Mouse (Mus musculus) heart, adult 2 months (tissue): ENCODE measurements around the gene Atp5mpl. TPM values are rescaled to one million over a fixed set of nuclear protein-coding genes. Genes with fewer than 3 reads are reported as not detected.

Experiments
- DNase-seq, 2 experiments: peaks; one replicate each; pipeline ENCODE4 v3.0.0; 2021
- H3K27ac ChIP-seq: fragments of 200-600 bp; 2 replicates; pipeline ENCODE4 v1.8.1; 2022
- H3K27me3 ChIP-seq: fragments of 200-500 bp; 2 replicates; pipeline ENCODE4 v1.6.1; 2012; ENCODE audit warnings: mild to moderate bottlenecking, low read length, inconsistent platforms, mixed read lengths; ENCODE audit not compliant: control insufficient read depth, insufficient read depth
- H3K36me3 ChIP-seq: fragments of 200-500 bp; 2 replicates; pipeline ENCODE4 v1.6.1; 2012; ENCODE audit warnings: low read length, inconsistent platforms; ENCODE audit not compliant: control insufficient read depth, insufficient read depth
- H3K4me1 ChIP-seq: fragments of 200-500 bp; 2 replicates; pipeline ENCODE4 v1.6.1; 2011; ENCODE audit warnings: low read length; ENCODE audit not compliant: control insufficient read depth, insufficient read depth
- H3K4me3 ChIP-seq: fragments of 200-600 bp; 2 replicates; pipeline ENCODE4 v1.8.1; 2022
- H3K79me2 ChIP-seq: fragments of 200-500 bp; replicated peaks from 2 replicates; pipeline ENCODE4 v1.6.1; 2012; ENCODE audit warnings: mild to moderate bottlenecking, inconsistent platforms, low read length, moderate library complexity, mixed read lengths; ENCODE audit not compliant: control insufficient read depth, insufficient read depth
- H3K9ac ChIP-seq: fragments of 200-500 bp; 2 replicates; pipeline ENCODE4 v1.6.1; 2012; ENCODE audit warnings: low read depth, mild to moderate bottlenecking, control low read depth, inconsistent platforms, low read length, mixed read lengths
- CTCF ChIP-seq: fragments of 200-600 bp; IDR thresholded peaks from 2 replicates; pipeline ENCODE4 v1.8.1; 2022; ENCODE audit warnings: antibody characterized with exemption, mild to moderate bottlenecking, moderate library complexity
- EP300 ChIP-seq: fragments of 200-500 bp; IDR thresholded peaks from 2 replicates; pipeline ENCODE4 v1.6.1; 2011; ENCODE audit warnings: low read depth, low read length, control low read depth; ENCODE audit not compliant: insufficient read depth
- POLR2A ChIP-seq: fragments of 200-500 bp; IDR thresholded peaks from 2 replicates; pipeline ENCODE4 v1.6.1; 2011; ENCODE audit warnings: mild to moderate bottlenecking, low read depth, low read length, control low read depth; ENCODE audit not compliant: insufficient read depth
- WGBS: fragments of 180-500 bp; shearing (Covaris S2); methylation state at CpG from one replicate; pipeline ENCODE4 v1.1.7; 2018; 5-methylcytosine and 5-hydroxymethylcytosine counted together
- intact Hi-C: fragments of 180-260 bp; cut with DNase I; formaldehyde crosslinking; loops from one replicate; pipeline ENCODE4 v1.15.1; 2025
- polyA plus RNA-seq: library from polyadenylated mRNA; depleted of rRNA; stranded (reverse); fragments of >200 nt; gene quantifications from 2 replicates; pipeline ENCODE4 v1.2.3, GENCODE M21; 2012
- total RNA-seq, 2 experiments: library from RNA; stranded (reverse); gene quantifications; 2 replicates each; pipeline ENCODE4 v1.2.3; 2021

Gene Atp5mpl
- total and polyA plus RNA-seq, 3 experiments, result 163 to 1,298 (median 1,131) TPM

DNA sequence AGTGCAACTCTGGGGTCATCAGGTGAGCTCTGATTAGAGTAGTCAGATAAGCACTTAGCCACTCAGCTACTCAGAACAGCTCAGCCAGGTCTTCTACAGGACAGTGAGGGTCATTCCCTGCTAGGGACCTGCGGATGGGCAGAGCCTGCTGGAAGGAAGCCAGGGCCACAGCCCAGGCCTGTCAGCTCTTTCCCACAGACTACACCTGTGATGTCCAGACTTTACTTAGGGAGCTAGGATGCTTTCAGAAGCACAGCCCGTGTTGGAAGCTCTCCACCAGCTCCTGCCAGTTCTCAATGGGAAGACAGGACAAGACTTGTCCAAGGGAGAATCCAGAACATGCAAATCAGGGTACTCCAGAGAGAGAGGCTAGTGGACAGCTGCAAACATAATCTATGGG is 32.8 kb downstream of the Atp5mpl start:
- 61% methylated on average over 2 of the region's 2 CpGs for WGBS
- Histone ChIP-seq H3K4me1 (peaks cover 14% of the 10 kb centered on the region), H3K9ac (no peak overlapping the region), H3K27ac (no peak overlapping the region), H3K4me3 (no peak overlapping the region), H3K79me2 (no peaks in the 10 kb centered on the region), H3K27me3 (no peaks in the 10 kb centered on the region), H3K36me3 (no peaks in the 10 kb centered on the region)
- DNase-seq, result peak in 1 of 2 experiments; percentile 19
- TF ChIP-seq POLR2A (no peak), EP300 (no peak), CTCF (no peak)
- intact Hi-C loops, result no loop called here

DNA sequence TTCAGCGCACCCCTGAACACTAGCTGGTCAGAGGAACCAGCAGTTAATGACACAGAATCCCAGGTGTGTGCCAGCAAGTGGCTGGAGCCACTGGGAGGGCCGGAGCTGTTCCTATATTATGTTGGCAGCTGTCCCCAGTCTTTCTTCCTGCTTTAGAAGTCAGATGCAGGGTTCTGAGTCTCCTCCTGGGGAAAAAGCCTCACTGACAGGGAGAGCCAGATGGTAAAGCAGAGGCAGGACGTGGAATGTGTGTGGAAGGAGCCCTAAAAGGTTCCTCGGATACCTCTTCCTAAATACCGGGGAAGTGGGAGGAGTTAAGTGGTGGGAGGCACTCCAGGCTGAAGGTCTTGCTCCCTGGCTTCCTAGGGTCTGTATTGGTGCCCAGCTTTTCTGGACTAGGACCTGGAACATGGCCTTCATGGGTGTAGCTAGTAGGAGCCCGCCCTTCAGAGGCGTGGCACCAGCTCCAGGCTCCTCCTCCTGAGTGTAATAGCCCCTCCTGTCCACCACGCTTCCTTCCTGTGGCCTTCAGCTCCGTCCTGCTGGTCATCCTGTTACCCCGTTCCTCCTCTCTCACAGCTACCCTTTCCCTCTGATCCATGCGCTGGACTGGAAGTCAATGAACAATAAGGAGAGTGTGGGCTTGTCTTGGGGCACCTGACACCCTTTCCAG is 33.6 kb downstream of the Atp5mpl start:
- Histone ChIP-seq H3K27me3 (no peaks in the 10 kb centered on the region), H3K27ac (peak overlapping the region; percentile 15), H3K36me3 (no peaks in the 10 kb centered on the region), H3K9ac (no peak overlapping the region), H3K4me3 (no peak overlapping the region), H3K4me1 (peaks cover 14% of the 10 kb centered on the region), H3K79me2 (no peaks in the 10 kb centered on the region)
- intact Hi-C loops, result no loop called here
- 42% methylated on average over 11 of the region's 11 CpGs for WGBS
- TF ChIP-seq CTCF (peak; percentile 37), POLR2A (0 out of 2 replicates have a peak, but pooled peaks have one; percentile 33), EP300 (no peak)
- peak; percentile 66 to 70 for DNase-seq

DNA sequence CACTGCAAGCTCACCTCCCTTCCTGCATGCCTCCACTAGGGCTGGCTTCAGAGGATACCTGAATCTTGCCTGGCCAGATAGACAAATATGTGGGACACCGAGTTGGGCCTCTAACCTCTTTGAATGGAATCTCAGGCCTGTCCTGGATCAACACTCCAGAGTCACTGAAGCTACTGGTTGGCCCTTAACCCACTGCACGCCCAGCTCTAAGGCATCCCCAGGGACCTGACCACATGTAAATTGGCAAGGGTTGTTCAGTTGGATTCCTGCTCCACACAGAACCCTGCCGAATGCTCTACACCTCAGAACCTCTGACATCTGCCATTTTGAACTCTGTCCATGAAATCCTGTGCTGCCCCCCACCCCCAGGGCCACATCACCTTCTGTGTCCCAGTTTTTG is 34.3 kb downstream of the Atp5mpl start:
- 40% methylated on average over 3 of the region's 3 CpGs for WGBS
- Histone ChIP-seq H3K79me2 (no peaks in the 10 kb centered on the region), H3K4me3 (no peak overlapping the region), H3K36me3 (no peaks in the 10 kb centered on the region), H3K27ac (peak overlapping the region; percentile 15; the same call in 1 of the 2 replicates), H3K27me3 (no peaks in the 10 kb centered on the region), H3K4me1 (peaks cover 14% of the 10 kb centered on the region), H3K9ac (no peak overlapping the region)
- no peak for TF ChIP-seq CTCF
- no peak for TF ChIP-seq POLR2A
- no peak for TF ChIP-seq EP300
- intact Hi-C loops, result no loop called here
- no peak for DNase-seq

DNA sequence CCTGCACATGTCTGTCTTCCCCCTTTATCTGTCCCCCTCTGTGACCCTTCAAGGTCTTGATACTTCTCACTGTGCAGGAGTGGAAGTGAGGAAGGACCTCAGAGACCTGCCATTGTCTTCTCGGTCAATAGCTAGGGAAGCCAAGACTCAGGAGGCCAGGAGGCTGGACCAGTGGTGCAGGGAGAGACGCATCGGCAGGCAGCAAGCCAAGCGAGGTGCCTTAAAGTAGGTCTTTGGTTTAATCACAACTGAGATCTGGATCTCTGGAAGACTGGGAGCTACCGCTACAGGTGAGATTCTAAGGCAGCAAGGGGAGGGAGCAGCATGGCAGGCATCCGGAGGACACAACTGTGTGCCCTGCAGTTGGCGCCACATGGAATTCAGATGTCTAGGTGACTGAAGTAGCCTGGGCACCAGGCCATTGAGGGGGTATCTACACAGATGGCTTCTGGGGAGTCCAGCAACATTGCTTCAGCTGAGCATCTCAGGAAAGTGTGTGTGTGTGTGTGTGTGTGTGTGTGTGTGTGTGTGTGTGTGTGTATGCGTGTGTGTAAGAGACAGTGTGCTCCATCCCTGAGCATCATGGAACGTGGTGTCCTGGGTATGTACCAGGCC is 35.3 kb downstream of the Atp5mpl start:
- intact Hi-C loops, result no loop called here
- peaks cover 14% of the 10 kb centered on the region for H3K4me1 ChIP-seq
- H3K36me3 ChIP-seq, result no peaks in the 10 kb centered on the region
- WGBS, result 73% methylated on average over 9 of the region's 9 CpGs
- DNase-seq, result no peak
- H3K27me3 ChIP-seq, result no peaks in the 10 kb centered on the region
- H3K9ac ChIP-seq, result no peak overlapping the region
- H3K4me3 ChIP-seq, result no peak overlapping the region
- TF ChIP-seq CTCF (no peak), POLR2A (no peak), EP300 (no peak)
- no peak overlapping the region for H3K27ac ChIP-seq
- H3K79me2 ChIP-seq, result no peaks in the 10 kb centered on the region

DNA sequence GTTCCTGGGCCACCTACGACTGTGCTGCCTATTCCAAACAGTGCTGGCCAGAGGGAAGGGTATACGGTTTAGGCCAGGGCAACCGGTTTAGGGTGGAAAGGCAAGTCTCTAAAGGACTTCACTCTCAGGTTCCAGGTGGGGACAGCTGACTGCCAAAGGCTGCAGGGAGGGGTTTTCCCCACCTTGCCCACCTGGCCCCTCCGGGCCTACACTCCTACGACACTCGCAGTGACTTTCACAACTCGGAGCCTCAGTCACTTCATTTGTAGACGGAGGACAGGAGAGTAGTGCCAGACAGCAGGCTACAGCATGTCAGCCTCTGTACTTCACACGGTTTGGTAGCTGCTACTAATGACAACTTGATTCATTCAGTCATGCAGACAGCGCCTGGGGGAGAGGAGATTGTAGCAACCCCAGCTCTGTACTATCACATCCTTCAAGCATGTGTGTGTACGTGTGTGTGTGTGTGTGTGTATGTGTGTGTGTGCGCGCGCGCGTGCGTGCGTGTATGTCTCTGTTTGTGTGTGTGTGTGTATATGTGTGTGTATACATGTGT is 38.3 kb downstream of the Atp5mpl start:
- WGBS, result 90% methylated on average over 18 of the region's 18 CpGs

DNA sequence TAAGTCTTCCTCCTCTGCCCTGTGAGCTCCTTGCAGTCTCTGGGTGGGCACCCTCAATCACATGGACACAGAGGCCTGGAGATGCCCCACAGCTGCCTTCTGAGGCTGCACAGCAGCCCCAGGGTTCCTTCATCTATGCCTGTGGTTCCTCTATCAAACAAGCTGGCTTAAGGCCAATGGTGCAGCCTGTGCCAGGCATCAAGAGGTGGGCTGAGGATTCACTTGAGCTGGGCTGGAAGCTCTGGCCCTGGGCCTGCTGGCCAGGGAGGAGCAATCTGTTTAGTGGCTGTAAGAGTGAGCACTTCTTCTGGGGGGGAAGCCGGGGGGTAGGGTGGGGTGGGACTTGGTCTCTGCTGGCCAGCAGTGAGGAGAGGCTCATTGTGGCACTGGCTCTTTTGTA is 39.4 kb downstream of the Atp5mpl start:
- WGBS, result 40% methylated on average over 1 of the region's 1 CpGs
- Histone ChIP-seq H3K4me3 (no peak overlapping the region), H3K4me1 (no peaks in the 10 kb centered on the region; the same call in 1 of the 2 replicates), H3K79me2 (no peaks in the 10 kb centered on the region), H3K27ac (no peak overlapping the region), H3K36me3 (no peaks in the 10 kb centered on the region), H3K27me3 (no peaks in the 10 kb centered on the region), H3K9ac (no peak overlapping the region)
- TF ChIP-seq POLR2A, result no peak
- no peak for TF ChIP-seq CTCF
- no peak for TF ChIP-seq EP300
- intact Hi-C loops, result no loop called here
- peak; percentile 17 to 37 for DNase-seq

More for the DNA sequence above, 38.3 kb downstream of the Atp5mpl start:
- intact Hi-C loops, result no loop called here
- Histone ChIP-seq H3K9ac (no peak overlapping the region), H3K79me2 (no peaks in the 10 kb centered on the region), H3K4me3 (no peak overlapping the region), H3K36me3 (no peaks in the 10 kb centered on the region), H3K27ac (no peak overlapping the region), H3K4me1 (peaks cover 8% of the 10 kb centered on the region), H3K27me3 (no peaks in the 10 kb centered on the region)
- no peak for TF ChIP-seq CTCF
- no peak for DNase-seq
